Mouse (Mus musculus) neural tube, embryonic 14.5 days (tissue): ENCODE measurements around the gene Gpd1. TPM values are rescaled to one million over a fixed set of nuclear protein-coding genes. Genes with fewer than 3 reads are reported as not detected.
"Not testable (repeated sequence)": the region's sequence is repeated elsewhere in the genome, so short reads cannot be mapped to it uniquely, and the experiment has no call there.

Experiments used
- ATAC-seq: fragments of 200-750 bp; cut with Nextera tagmentation; 2 replicates; pipeline ENCODE4 v1.8.0; 2017; ENCODE audit warnings: low read depth, mild to moderate bottlenecking, moderate TSS enrichment, moderate library complexity
- H3K27ac ChIP-seq: fragments of 300-500 bp; sonication (generic); 2 replicates; pipeline ENCODE4 v1.5.1; 2014; ENCODE audit warnings: low read depth, mild to moderate bottlenecking, control low read depth, low read length, moderate library complexity, mixed read lengths
- H3K27me3 ChIP-seq: fragments of 300-500 bp; sonication (generic); 2 replicates; pipeline ENCODE4 v1.6.1; 2014; ENCODE audit warnings: low read length; ENCODE audit not compliant: control insufficient read depth, insufficient read depth
- H3K36me3 ChIP-seq: fragments of 300-500 bp; sonication (generic); 2 replicates; pipeline ENCODE4 v1.6.1; 2014; ENCODE audit warnings: low read length, mixed read lengths; ENCODE audit not compliant: control insufficient read depth, insufficient read depth
- H3K4me1 ChIP-seq: fragments of 300-500 bp; sonication (generic); 2 replicates; pipeline ENCODE4 v1.6.1; 2014; ENCODE audit warnings: low read length; ENCODE audit not compliant: control insufficient read depth, insufficient read depth
- H3K4me2 ChIP-seq: fragments of 300-500 bp; sonication (generic); 2 replicates; pipeline ENCODE4 v1.6.1; 2014; ENCODE audit warnings: mild to moderate bottlenecking, low read depth, low read length, control low read depth
- H3K4me3 ChIP-seq: fragments of 300-500 bp; sonication (generic); 2 replicates; pipeline ENCODE4 v1.5.1; 2014; ENCODE audit warnings: low read depth, low read length, control low read depth, mixed read lengths
- H3K9ac ChIP-seq: fragments of 300-500 bp; sonication (generic); replicated peaks from 2 replicates; pipeline ENCODE4 v1.6.1; 2014; ENCODE audit warnings: low read depth, mild to moderate bottlenecking, control low read depth, low read length, mixed read lengths
- H3K9me3 ChIP-seq: fragments of 300-500 bp; sonication (generic); 2 replicates; pipeline ENCODE4 v1.6.1; 2016; ENCODE audit warnings: low read length; ENCODE audit not compliant: control insufficient read depth
- WGBS: fragments of 180-500 bp; shearing (Covaris S2); extraction: QIAGEN DNeasy Blood & Tissue Kit; methylation state at CpG from one replicate; pipeline ENCODE4 v1.1.7; 2014; 5-methylcytosine and 5-hydroxymethylcytosine counted together
- polyA plus RNA-seq: library from polyadenylated mRNA; unstranded; fragments of >200 nt; fragmentation: Nextera tagmentation; extraction: Ambion mirVana; gene quantifications from 2 replicates; pipeline ENCODE4 v1.2.1, GENCODE M21; 2014

Gene Gpd1
- polyA plus RNA-seq, 1 experiment from 2014 or later, result 1.2 TPM

- Histone ChIP-seq H3K27ac (no peak overlapping the region), H3K9me3 (no peaks in the 10 kb centered on the region), H3K4me3 (no peak overlapping the region), H3K36me3 (peaks cover 41% of the 10 kb centered on the region), H3K9ac (no peak overlapping the region), H3K4me2 (no peak overlapping the region), H3K4me1 (peaks cover 9% of the 10 kb centered on the region), H3K27me3 (no peaks in the 10 kb centered on the region)
- no peak for ATAC-seq
- WGBS, result 34% methylated on average over 20 of the region's 20 CpGs
Measured at GRCm38 (mm10) chr15:99698533-99699085, 18.7 kb upstream of the Gpd1 start.

DNA sequence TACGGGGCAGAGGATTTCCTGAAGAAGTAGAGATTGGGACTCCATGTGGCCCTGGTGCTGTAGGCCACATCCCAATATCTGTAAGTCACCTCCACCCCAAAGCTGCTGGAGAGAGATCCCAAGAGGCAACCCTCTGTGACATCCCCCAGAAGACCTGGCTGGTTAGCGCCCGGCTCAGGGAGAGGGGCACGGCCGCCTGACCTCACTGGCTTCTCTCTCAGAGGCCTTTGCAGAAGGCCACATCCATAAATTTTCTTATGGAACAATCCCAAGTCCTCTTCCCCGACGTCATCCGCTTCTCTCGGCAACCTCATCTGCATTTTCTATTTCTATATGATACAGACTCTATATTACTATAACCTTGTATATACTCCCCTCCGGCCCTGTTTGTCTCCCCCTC, 17.6 kb upstream of the Gpd1 start:
- peaks cover 20% of the 10 kb centered on the region for H3K4me1 ChIP-seq
- no peak overlapping the region for H3K4me2 ChIP-seq
- 62% methylated on average over 10 of the region's 10 CpGs for WGBS
- H3K27ac ChIP-seq, result no peak overlapping the region
- no peak overlapping the region for H3K4me3 ChIP-seq
- H3K9me3 ChIP-seq, result no peaks in the 10 kb centered on the region
- peaks cover 46% of the 10 kb centered on the region for H3K36me3 ChIP-seq
- H3K27me3 ChIP-seq, result no peaks in the 10 kb centered on the region
- no peak for ATAC-seq
- no peak overlapping the region for H3K9ac ChIP-seq

GRCm38 (mm10) chr15:99700219-99701106, 16.9 kb upstream of the Gpd1 start:
- Histone ChIP-seq H3K4me2 (no peak overlapping the region), H3K4me3 (no peak overlapping the region), H3K36me3 (peaks cover 42% of the 10 kb centered on the region), H3K27ac (no peak overlapping the region), H3K4me1 (peaks cover 24% of the 10 kb centered on the region), H3K9ac (no peak overlapping the region), H3K9me3 (no peaks in the 10 kb centered on the region), H3K27me3 (no peaks in the 10 kb centered on the region)
- 85% methylated on average over 18 of the region's 18 CpGs for WGBS
- no peak for ATAC-seq

- not testable (repeated sequence) for H3K9me3 ChIP-seq, H3K27me3 ChIP-seq
- Histone ChIP-seq H3K27ac (peak overlapping the region; percentile 99), H3K9ac (peak overlapping the region; percentile 98), H3K4me3 (peak overlapping the region; percentile 78), H3K36me3 (peaks cover 40% of the 10 kb centered on the region), H3K4me1 (peaks cover 24% of the 10 kb centered on the region), H3K4me2 (peak overlapping the region; percentile 31; the same call in 1 of the 2 replicates)
- 48% methylated on average over 16 of the region's 16 CpGs for WGBS
- ATAC-seq, result 0 out of 2 replicates have a peak, but pooled peaks have one; percentile 1
Measured at GRCm38 (mm10) chr15:99701640-99701998, 15.7 kb upstream of the Gpd1 start.

DNA sequence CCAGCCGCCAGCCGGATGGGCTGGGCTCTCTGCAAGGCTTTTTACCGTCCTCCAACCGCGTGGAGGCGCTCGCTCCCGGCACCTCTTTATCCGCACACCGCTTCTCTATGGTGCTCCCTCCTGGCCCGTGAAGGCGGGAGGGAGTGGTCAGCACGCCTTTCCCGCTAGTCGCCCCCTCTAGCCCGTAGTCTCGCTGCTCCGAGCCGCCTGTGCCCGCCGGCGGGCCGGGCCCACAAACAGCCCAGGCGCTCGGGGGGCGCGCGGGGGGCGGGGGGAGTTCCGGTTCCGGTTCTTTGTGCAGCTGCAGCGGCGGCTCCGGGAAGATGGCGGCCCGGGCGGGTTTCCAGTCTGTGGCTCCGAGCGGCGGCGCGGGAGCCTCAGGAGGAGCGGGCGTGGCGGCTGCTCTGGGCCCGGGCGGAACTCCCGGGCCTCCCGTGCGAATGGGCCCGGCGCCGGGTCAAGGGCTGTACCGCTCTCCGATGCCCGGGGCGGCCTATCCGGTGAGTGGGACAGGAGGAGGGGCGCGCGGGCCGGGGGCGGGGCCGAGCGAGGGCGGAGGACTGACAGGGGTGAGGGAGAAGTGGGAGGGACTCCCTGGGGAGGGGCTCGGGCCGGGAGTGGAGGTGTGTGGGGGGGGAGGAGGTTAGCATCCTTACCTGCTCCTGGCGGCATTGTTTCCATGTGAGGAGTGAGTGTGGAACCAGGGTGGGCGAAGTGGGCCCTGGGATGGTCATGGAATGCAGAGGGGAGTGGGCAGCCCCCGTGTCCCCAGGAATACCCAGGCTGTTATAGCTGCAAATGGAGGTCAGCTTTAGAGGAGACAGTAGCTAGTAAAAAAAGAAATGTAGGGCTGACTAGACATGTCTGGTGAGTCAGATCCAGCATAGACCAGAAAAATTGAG, 15.1 kb upstream of the Gpd1 start, which contains the start of gene Smarcd1:
Gene Smarcd1 (plus strand): TSS at position 131 of the 902 bp plus-strand sequence.
- Histone ChIP-seq H3K27ac (peak within 1 kb of the TSS; percentile 99), H3K4me3 (peak within 1 kb of the TSS; percentile 78), H3K4me2 (peak within 1 kb of the TSS; percentile 99), H3K9me3 (no peaks in the 10 kb centered on the region), H3K36me3 (peaks cover 40% of the 10 kb centered on the region), H3K9ac (peak within 1 kb of the TSS; percentile 98), H3K27me3 (no peaks in the 10 kb centered on the region), H3K4me1 (peaks cover 24% of the 10 kb centered on the region)
- WGBS, result under 1% methylated on average over 65 of the region's 71 CpGs
- ATAC-seq, result peak; percentile 94

- Histone ChIP-seq H3K9ac (peak overlapping the region; percentile 98), H3K27me3 (no peaks in the 10 kb centered on the region), H3K27ac (peak overlapping the region; percentile 99), H3K4me2 (peak overlapping the region; percentile 99), H3K4me3 (peak overlapping the region; percentile 78), H3K4me1 (peaks cover 24% of the 10 kb centered on the region), H3K9me3 (no peaks in the 10 kb centered on the region), H3K36me3 (peaks cover 39% of the 10 kb centered on the region)
- WGBS, result 44% methylated on average over 9 of the region's 9 CpGs
- ATAC-seq, result no peak
Measured at GRCm38 (mm10) chr15:99703104-99703503, 14.2 kb upstream of the Gpd1 start.

- WGBS, result 58% methylated on average over 5 of the region's 5 CpGs
- Histone ChIP-seq H3K4me2 (peak overlapping the region; percentile 99), H3K9me3 (no peaks in the 10 kb centered on the region), H3K4me3 (peak overlapping the region; percentile 78), H3K36me3 (peaks cover 39% of the 10 kb centered on the region), H3K27ac (peak overlapping the region; percentile 99), H3K4me1 (peaks cover 24% of the 10 kb centered on the region), H3K27me3 (no peaks in the 10 kb centered on the region), H3K9ac (peak overlapping the region; percentile 98; the same call in 1 of the 2 replicates)
- ATAC-seq, result no peak
Measured at GRCm38 (mm10) chr15:99703676-99704040, 13.7 kb upstream of the Gpd1 start.

GRCm38 (mm10) chr15:99704041-99704681, 13.2 kb upstream of the Gpd1 start:
- Histone ChIP-seq H3K4me1 (peaks cover 24% of the 10 kb centered on the region), H3K27ac (peak overlapping the region; percentile 99), H3K4me3 (peak overlapping the region; percentile 78), H3K27me3 (no peaks in the 10 kb centered on the region), H3K36me3 (peaks cover 39% of the 10 kb centered on the region), H3K9ac (peak overlapping the region; percentile 98), H3K4me2 (peak overlapping the region; percentile 99), H3K9me3 (no peaks in the 10 kb centered on the region)
- ATAC-seq, result no peak
- 16% methylated on average over 23 of the region's 23 CpGs for WGBS
